In genomic region chr6:72659717-72660390, GRCm38 (mm10) we compare ENCODE assay signal across 10 mouse cellular contexts. TPM values are rescaled to one million over a fixed set of nuclear protein-coding genes. Genes with fewer than 3 reads are reported as not detected.
DNase-seq lines count a peak whose midpoint lies in the region; ATAC-seq and TF ChIP-seq lines count a peak whose summit lies in the region.
"Had no signal": no experiment of that assay in that cellular context is flagged by ENCODE, and none has a peak within 500 bp of the region (broad histone marks: within the 10 kb centered on the region; RNA-seq: fewer than 3 reads in every experiment).

No protein-coding gene starts in this region.

- H3K9me3 ChIP-seq in lung, embryonic 14.5 days (ENCODE audit: low read depth, low read length), result no peaks in the 10 kb centered on the region
- H3K9me3 ChIP-seq: midbrain, embryonic 13.5 days had no signal

- intact Hi-C loops in left cerebral cortex, postnatal 4 days (cut with DNase I), result no loop called here

- peak; percentile 42 for ATAC-seq in lung, embryonic 14.5 days (ENCODE audit: insufficient read depth)

- DNase-seq in cerebellum, postnatal 10 days, result peak; percentile 42 to 45
- no peak for DNase-seq in cerebellum, adult 11-12 months
- DNase-seq in lung, embryonic 14.5 days, result peak; percentile 70
- no peak for DNase-seq in lung, postnatal 25 days (ENCODE audit: low spot score)
- peak; percentile 37 for DNase-seq in induced T-regulatory cell, adult 2 months (ENCODE audit: low read depth)
- peak; percentile 31 for DNase-seq in skeletal muscle tissue, adult 2 months (ENCODE audit: low read depth, low spot score)
- DNase-seq in left cerebral cortex, postnatal 4 days, result no peak
- DNase-seq in layer of hippocampus, adult 11-12 months (ENCODE audit: low spot score), result no peak
- DNase-seq: layer of hippocampus, adult 9-11 months had no signal

- no peak overlapping the region for H3K9ac ChIP-seq in lung, embryonic 14.5 days
- H3K9ac ChIP-seq: midbrain, embryonic 13.5 days had no signal

- H3K4me3 ChIP-seq in lung, embryonic 14.5 days (ENCODE audit: low read depth, low read length), result no peak overlapping the region
- H3K4me3 ChIP-seq: midbrain, embryonic 13.5 days had no signal

- peak overlapping the region; percentile 58; the same call in 1 of the 2 replicates for H3K27ac ChIP-seq in lung, embryonic 14.5 days (ENCODE audit: low read depth)
- H3K27ac ChIP-seq: midbrain, embryonic 13.5 days had no signal

- no peaks in the 10 kb centered on the region for H3K36me3 ChIP-seq in lung, embryonic 14.5 days (ENCODE audit: insufficient read depth)
- H3K36me3 ChIP-seq: midbrain, embryonic 13.5 days had no signal

- WGBS in lung, embryonic 14.5 days, result 36% methylated on average over 8 of the region's 8 CpGs

- no peaks in the 10 kb centered on the region for H3K27me3 ChIP-seq in lung, embryonic 14.5 days (ENCODE audit: insufficient read depth, low read length)
- H3K27me3 ChIP-seq: midbrain, embryonic 13.5 days had no signal

- no peak for TF ChIP-seq CTCF in lung, embryonic 14.5 days (IDR thresholded peaks at IDR 0.05; ENCODE audit: low read depth)

- no peak overlapping the region for H3K4me2 ChIP-seq in lung, embryonic 14.5 days
- H3K4me2 ChIP-seq: midbrain, embryonic 13.5 days had no signal

- peaks cover 48% of the 10 kb centered on the region for H3K4me1 ChIP-seq in lung, embryonic 14.5 days (ENCODE audit: insufficient read depth)

RNA-seq across cellular contexts. Expression of gene Tgoln1, which starts 43.1 kb away (rescaled TPM):
- 40.4 and 43.2 TPM in 2 replicates for polyA plus RNA-seq in lung, embryonic 14.5 days (2014; fragmentation: Nextera tagmentation; extraction: Ambion mirVana)
- total RNA-seq in left cerebral cortex, postnatal 4 days (2021), result 10 to 100 TPM; 29.7 to 30.3 TPM

Comparison
In these comparisons a context has a peak if more than half of its experiments do, and no peak if none do; other contexts are left out.
1. DNase-seq: peak in cerebellum, postnatal 10 days (2 of 2), lung, embryonic 14.5 days (single experiment), induced T-regulatory cell, adult 2 months (single experiment) and skeletal muscle tissue, adult 2 months (single experiment); none in cerebellum, adult 11-12 months (single experiment), lung, postnatal 25 days (single experiment), left cerebral cortex, postnatal 4 days (single experiment) and layer of hippocampus, adult 11-12 months (single experiment).